Mouse (Mus musculus): ENCODE measurements around the gene Emc10. TPM values are rescaled to one million over a fixed set of nuclear protein-coding genes. Genes with fewer than 3 reads are reported as not detected.

Emc10 gene
- polyA plus RNA-seq, 1 experiment from 2014 or later, result 145 TPM

DNA sequence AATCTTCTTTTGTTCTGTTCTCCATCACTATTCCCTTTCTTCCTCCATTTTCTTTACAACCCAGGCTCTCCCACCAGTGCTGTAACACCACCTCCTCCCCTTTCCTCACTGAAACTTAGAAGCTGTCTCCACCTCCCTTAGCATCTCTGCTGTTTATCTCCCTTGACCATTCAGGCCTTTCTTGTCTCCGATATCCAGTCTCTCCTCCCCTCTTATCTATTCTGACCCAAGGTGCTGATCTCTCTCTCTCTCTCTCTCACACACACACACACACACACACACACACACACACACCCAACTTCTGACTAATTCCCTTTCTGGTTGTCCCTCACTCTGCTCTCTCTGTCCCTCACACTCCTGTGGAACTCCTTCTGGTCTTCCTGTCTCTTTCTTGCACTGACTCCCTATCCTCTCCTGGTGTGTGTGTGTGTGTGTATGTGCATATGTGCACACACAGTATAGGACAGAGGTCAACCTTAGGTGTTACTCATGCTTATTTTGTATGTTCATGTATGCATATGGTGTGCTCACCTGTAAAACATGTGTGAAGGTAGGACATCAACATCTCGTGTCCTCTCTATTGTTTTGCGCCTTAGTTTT is 13.4 kb downstream of the Emc10 start:
- no peak overlapping the region for H3K4me3 ChIP-seq (ENCODE audit: low read length)
- H3K36me3 ChIP-seq (ENCODE audit: control insufficient read depth, insufficient read depth, low read length), result no peaks in the 10 kb centered on the region
- no peak overlapping the region for H3K27ac ChIP-seq (ENCODE audit: low read depth, low read length)
- WGBS, result 77% methylated on average over 3 of the region's 3 CpGs
- no peak for ATAC-seq
- no peak overlapping the region for H3K9ac ChIP-seq (ENCODE audit: low read depth, low read length)
- no peak overlapping the region for H3K4me2 ChIP-seq (ENCODE audit: low read length)
- H3K9me3 ChIP-seq (ENCODE audit: control insufficient read depth, low read length), result no peaks in the 10 kb centered on the region
- H3K4me1 ChIP-seq (ENCODE audit: control insufficient read depth, insufficient read depth, low read depth, low read length), result peaks cover 4% of the 10 kb centered on the region; the same call in 1 of the 2 replicates
- peaks cover 2% of the 10 kb centered on the region for H3K27me3 ChIP-seq (replicated peaks; ENCODE audit: control insufficient read depth, insufficient read depth, low read length)

DNA sequence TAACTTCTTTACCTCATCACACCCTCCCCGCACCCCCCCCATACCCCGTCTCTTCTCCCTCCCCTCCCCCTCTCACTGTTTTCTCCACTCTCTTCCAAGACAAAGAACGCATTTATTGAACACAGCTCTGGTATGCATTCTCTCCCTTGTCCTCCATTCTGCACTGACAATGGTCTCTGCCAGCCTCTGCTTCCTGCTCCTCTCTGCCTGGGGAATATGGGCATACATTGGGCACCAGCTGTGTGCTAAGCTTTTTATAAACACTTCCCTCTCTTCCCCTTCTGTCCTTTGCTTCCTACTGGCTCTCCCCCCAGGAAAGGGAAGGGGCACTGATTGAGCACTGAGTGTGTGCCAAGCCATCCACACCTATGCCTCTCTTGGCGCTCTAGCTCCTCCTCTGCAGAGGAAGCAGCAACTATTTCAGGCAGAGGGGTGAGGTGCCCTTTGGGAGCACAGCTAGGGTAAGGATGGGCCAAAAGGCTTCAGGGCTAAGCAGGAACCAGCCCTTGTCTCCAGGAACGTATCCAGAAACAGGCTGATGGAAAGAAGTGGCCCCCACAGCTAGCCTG is 21.2 kb downstream of the Emc10 start:
- peaks cover 18% of the 10 kb centered on the region for H3K4me1 ChIP-seq (ENCODE audit: control insufficient read depth, insufficient read depth, low read depth, low read length)
- no peak overlapping the region for H3K9ac ChIP-seq (ENCODE audit: low read depth, low read length)
- H3K9me3 ChIP-seq (ENCODE audit: control insufficient read depth, low read length), result no peaks in the 10 kb centered on the region
- ATAC-seq, result 0 out of 2 replicates have a peak, but pooled peaks have one; percentile 12
- WGBS, result 25% methylated on average over 5 of the region's 5 CpGs
- H3K4me2 ChIP-seq (ENCODE audit: low read length), result no peak overlapping the region
- H3K27me3 ChIP-seq (replicated peaks; ENCODE audit: control insufficient read depth, insufficient read depth, low read length), result peaks cover 2% of the 10 kb centered on the region; the same call in 1 of the 2 replicates
- no peaks in the 10 kb centered on the region for H3K36me3 ChIP-seq (ENCODE audit: control insufficient read depth, insufficient read depth, low read length)
- H3K4me3 ChIP-seq (ENCODE audit: low read length), result no peak overlapping the region
- peak overlapping the region; percentile 61 for H3K27ac ChIP-seq (ENCODE audit: low read depth, low read length)

DNA sequence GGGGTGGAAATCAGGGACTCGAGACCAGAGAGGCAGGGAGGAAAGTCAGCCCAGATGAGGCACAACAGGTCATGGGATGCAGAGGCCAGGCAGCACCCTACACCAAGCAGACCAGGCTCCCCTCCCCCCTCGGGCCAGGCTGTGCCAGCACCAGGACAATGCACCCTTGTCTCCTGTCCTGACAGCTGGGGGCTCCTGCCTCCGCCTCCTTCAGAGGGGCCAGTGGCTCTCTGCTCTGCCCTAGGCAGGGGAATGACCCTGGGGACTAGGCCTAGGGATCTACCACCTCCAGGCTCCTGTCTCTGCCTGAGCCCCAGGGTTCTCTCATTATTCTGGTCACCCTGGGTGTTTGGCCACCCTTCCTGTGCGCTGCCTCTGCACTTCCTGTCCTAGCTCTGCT is 21.9 kb downstream of the Emc10 start:
- Histone ChIP-seq H3K27me3 (replicated peaks; ENCODE audit: control insufficient read depth, insufficient read depth, low read length) (peaks cover 1% of the 10 kb centered on the region; the same call in 1 of the 2 replicates), H3K4me2 (ENCODE audit: low read length) (no peak overlapping the region), H3K4me1 (ENCODE audit: control insufficient read depth, insufficient read depth, low read depth, low read length) (peaks cover 22% of the 10 kb centered on the region), H3K36me3 (ENCODE audit: control insufficient read depth, insufficient read depth, low read length) (no peaks in the 10 kb centered on the region), H3K9ac (ENCODE audit: low read depth, low read length) (no peak overlapping the region), H3K9me3 (ENCODE audit: control insufficient read depth, low read length) (no peaks in the 10 kb centered on the region), H3K27ac (ENCODE audit: low read depth, low read length) (peak overlapping the region; percentile 67), H3K4me3 (ENCODE audit: low read length) (no peak overlapping the region)
- peak; percentile 79 for ATAC-seq
- 8% methylated on average over 4 of the region's 4 CpGs for WGBS

DNA sequence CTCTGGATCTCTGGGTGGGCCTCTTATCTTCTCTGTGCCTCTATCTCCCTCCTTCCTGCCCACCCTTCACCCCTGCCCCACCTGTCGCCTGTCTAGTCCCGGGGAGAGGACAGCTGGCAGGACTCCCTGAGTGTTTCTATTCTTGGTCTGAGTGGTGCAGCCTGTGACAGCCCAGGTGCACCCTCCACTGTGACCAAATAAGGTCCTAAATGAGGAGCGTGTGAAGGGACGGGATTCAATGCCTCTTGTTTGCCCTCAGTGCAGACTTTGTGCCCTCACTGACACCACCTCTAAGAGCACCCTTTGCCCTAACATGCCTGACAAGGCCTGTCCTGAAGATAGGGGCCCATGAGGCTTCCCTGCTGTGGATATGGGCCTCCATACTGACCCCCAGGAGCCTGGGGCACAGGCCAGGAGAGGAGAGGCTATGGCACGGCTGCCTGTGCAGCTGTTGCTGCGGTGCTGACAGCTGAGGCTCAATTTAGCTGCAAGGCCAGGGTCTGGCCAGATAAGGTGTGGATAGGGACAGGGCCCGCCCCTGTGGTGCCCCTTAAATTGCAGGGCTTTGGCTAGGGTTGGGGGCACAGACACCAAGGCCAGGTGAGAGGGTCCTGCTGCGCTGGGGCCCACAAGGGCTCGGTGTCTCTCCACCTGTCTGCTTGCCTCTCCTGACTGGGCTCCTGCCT is 23.2 kb downstream of the Emc10 start:
- Histone ChIP-seq H3K4me1 (ENCODE audit: control insufficient read depth, insufficient read depth, low read depth, low read length) (peaks cover 32% of the 10 kb centered on the region), H3K9ac (ENCODE audit: low read depth, low read length) (no peak overlapping the region; the same call in 1 of the 2 replicates), H3K36me3 (ENCODE audit: control insufficient read depth, insufficient read depth, low read length) (no peaks in the 10 kb centered on the region), H3K27ac (ENCODE audit: low read depth, low read length) (no peak overlapping the region), H3K27me3 (replicated peaks; ENCODE audit: control insufficient read depth, insufficient read depth, low read length) (no peaks in the 10 kb centered on the region), H3K9me3 (ENCODE audit: control insufficient read depth, low read length) (no peaks in the 10 kb centered on the region), H3K4me3 (ENCODE audit: low read length) (no peak overlapping the region), H3K4me2 (ENCODE audit: low read length) (no peak overlapping the region)
- WGBS, result 59% methylated on average over 9 of the region's 9 CpGs
- no peak for ATAC-seq

DNA sequence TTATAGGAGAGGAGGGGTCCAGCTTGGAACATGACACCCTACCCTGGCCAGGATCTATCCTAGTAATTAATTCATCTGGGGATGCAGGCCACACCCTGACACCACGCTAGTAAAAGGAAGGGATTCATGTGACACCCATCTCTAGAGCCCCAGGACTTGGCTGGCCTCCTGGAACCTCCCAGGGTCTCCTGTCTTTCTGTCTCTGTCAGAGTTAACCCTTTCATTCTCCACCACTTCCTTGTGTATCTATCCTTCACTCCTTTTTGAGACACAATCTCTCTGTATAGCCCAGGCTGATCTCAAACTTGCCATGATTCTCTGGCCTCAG is 23.8 kb downstream of the Emc10 start:
- Histone ChIP-seq H3K27ac (ENCODE audit: low read depth, low read length) (no peak overlapping the region), H3K9ac (ENCODE audit: low read depth, low read length) (no peak overlapping the region), H3K27me3 (replicated peaks; ENCODE audit: control insufficient read depth, insufficient read depth, low read length) (no peaks in the 10 kb centered on the region), H3K9me3 (ENCODE audit: control insufficient read depth, low read length) (no peaks in the 10 kb centered on the region), H3K4me3 (ENCODE audit: low read length) (no peak overlapping the region), H3K36me3 (ENCODE audit: control insufficient read depth, insufficient read depth, low read length) (no peaks in the 10 kb centered on the region), H3K4me1 (ENCODE audit: control insufficient read depth, insufficient read depth, low read depth, low read length) (peaks cover 32% of the 10 kb centered on the region), H3K4me2 (ENCODE audit: low read length) (no peak overlapping the region)
- WGBS, result 9% methylated on average over 1 of the region's 1 CpGs
- ATAC-seq, result no peak

DNA sequence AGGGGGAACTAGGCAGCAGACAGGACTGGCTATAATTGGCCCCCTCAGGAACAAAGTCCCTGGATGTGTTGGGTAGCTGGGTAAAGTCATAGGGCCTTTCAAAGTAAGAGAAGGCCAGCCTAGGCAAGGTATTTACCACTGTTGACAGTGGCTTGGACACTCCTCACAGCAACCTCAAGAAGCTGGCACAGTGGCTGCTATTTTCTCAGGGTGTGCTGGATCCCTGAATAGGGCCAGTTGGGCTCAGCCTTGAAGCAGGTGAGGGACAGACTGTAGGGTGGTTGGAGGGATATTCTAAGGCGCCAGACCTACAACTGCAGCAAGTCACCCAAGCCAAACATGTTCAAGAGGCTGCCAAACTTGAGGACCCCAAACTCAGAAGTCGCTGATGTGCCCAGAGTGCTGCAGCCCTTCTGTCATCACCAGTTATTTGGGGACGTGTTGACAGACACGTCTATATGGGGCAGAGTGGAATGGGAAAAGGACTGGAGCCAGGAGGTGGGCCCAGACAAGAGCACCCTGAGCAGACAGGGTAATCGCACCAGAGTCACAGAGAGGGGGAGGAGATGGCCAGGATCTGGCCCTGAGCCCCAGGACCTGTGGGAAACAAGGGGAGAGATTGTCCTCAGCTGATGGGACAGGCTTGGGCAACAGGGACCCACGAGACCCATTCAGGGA is 24.3 kb downstream of the Emc10 start:
- H3K9ac ChIP-seq (ENCODE audit: low read depth, low read length), result no peak overlapping the region
- no peaks in the 10 kb centered on the region for H3K9me3 ChIP-seq (ENCODE audit: control insufficient read depth, low read length)
- H3K4me3 ChIP-seq (ENCODE audit: low read length), result no peak overlapping the region
- ATAC-seq, result no peak
- 0 out of 2 replicates have a peak overlapping the region, but pooled peaks have one; percentile 7 for H3K27ac ChIP-seq (ENCODE audit: low read depth, low read length)
- no peaks in the 10 kb centered on the region for H3K27me3 ChIP-seq (replicated peaks; ENCODE audit: control insufficient read depth, insufficient read depth, low read length)
- no peak overlapping the region for H3K4me2 ChIP-seq (ENCODE audit: low read length)
- H3K4me1 ChIP-seq (ENCODE audit: control insufficient read depth, insufficient read depth, low read depth, low read length), result peaks cover 34% of the 10 kb centered on the region
- no peaks in the 10 kb centered on the region for H3K36me3 ChIP-seq (ENCODE audit: control insufficient read depth, insufficient read depth, low read length)
- WGBS, result 52% methylated on average over 6 of the region's 6 CpGs

DNA sequence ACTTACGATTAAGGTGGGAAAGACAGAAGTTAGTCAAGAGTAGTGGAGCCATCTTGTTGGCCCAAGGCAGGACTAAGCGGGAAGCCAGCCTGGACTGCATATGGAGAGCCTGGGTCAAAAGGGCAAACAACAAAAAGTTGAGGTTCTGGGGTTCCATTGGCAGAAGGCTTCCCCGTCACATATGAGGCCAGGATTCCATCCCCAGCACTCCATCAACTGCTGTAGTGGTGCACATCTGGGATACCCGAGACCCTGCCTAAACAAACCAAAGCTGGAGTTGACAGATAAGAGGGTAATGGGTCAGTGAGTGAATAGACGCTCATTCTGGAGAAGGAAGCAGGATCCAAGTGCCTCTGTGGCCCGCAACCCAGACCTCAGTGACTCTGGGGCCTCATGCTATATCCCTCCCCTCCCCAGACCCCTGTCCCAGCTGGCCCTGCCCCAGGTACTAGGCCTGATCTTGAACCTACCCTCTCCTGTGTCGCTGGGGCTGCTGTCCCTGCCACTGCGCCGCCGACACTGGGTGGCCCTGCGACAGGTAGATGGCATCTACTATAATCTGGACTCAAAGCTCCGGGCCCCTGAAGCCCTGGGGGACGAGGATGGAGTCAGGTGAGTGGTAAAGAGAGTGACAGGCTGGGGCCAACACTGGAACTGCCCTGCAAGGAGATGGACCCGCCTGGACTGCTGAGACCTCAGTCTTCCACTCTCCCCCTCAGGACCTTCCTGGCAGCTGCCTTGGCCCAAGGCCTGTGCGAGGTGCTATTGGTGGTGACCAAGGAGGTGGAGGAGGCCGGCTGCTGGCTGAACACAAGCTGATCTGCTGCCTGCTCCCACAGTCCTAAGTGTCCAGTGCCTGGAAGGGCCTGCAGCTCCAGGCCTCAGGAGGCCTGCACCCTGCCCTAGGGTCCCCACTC is 25.4 kb downstream of the Emc10 start:
- Histone ChIP-seq H3K36me3 (ENCODE audit: control insufficient read depth, insufficient read depth, low read length) (no peaks in the 10 kb centered on the region), H3K4me1 (ENCODE audit: control insufficient read depth, insufficient read depth, low read depth, low read length) (peaks cover 37% of the 10 kb centered on the region), H3K9me3 (ENCODE audit: control insufficient read depth, low read length) (no peaks in the 10 kb centered on the region), H3K4me2 (ENCODE audit: low read length) (no peak overlapping the region), H3K9ac (ENCODE audit: low read depth, low read length) (peak overlapping the region; percentile 13), H3K27me3 (replicated peaks; ENCODE audit: control insufficient read depth, insufficient read depth, low read length) (no peaks in the 10 kb centered on the region), H3K27ac (ENCODE audit: low read depth, low read length) (no peak overlapping the region), H3K4me3 (ENCODE audit: low read length) (no peak overlapping the region)
- WGBS, result 89% methylated on average over 16 of the region's 16 CpGs
- no peak for ATAC-seq

DNA sequence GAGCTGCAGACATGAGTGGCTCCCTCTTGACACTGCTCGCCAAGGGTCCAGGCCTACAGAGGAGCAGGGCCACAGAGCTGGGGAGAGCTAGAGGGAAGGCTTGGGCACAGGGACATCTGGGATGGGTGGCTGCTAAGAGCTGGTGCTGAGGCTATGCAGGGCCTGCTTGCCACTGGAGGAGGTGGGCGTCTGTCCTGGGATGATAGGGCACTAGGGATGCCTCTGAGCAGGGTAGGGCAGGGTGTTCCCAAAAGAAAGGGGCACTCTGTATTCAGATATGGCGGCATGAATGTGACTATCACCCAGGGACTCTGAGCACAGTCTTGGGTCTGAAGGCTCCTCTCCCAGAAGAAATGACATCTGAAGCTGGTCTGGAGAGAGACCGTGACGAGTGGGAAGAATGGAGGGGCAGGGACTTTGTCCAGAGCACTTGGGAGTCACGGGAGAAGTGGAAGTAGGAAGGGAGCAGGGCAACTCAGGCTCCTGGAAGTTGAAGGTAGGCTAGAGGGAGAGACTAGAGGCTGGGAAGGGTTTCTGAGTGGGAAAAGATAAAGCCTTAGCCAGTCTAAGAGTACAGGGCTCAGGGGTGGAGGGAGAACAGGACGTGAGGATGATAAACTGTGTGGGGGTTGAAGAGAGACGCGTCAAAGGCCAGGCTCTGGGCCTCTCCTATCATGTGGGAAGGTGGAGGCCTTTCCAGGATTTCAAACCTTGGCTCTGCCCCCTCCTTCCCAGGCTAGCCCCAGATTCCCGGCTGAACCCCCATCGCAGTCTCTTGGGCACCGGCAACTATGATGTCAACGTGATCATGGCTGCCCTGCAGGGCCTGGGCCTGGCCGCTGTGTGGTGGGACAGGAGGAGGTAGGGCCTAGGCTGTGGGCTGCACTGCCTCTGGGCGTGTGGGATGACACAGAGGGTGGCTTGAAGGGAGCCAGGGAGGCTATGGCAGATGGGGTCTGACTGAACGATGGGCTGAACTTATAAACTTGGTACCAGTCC is 26.4 kb downstream of the Emc10 start:
- Histone ChIP-seq H3K4me2 (ENCODE audit: low read length) (no peak overlapping the region), H3K4me1 (ENCODE audit: control insufficient read depth, insufficient read depth, low read depth, low read length) (peaks cover 36% of the 10 kb centered on the region), H3K9ac (ENCODE audit: low read depth, low read length) (peak overlapping the region; percentile 1; the same call in 1 of the 2 replicates), H3K27ac (ENCODE audit: low read depth, low read length) (no peak overlapping the region; the same call in 1 of the 2 replicates), H3K36me3 (ENCODE audit: control insufficient read depth, insufficient read depth, low read length) (no peaks in the 10 kb centered on the region), H3K9me3 (ENCODE audit: control insufficient read depth, low read length) (no peaks in the 10 kb centered on the region), H3K27me3 (replicated peaks; ENCODE audit: control insufficient read depth, insufficient read depth, low read length) (no peaks in the 10 kb centered on the region), H3K4me3 (ENCODE audit: low read length) (no peak overlapping the region)
- ATAC-seq, result no peak
- 85% methylated on average over 16 of the region's 16 CpGs for WGBS

Data from hindbrain, embryonic 16.5 days (tissue).